ENCODE assay signal across 7 mouse cellular contexts in the genomic region with DNA sequence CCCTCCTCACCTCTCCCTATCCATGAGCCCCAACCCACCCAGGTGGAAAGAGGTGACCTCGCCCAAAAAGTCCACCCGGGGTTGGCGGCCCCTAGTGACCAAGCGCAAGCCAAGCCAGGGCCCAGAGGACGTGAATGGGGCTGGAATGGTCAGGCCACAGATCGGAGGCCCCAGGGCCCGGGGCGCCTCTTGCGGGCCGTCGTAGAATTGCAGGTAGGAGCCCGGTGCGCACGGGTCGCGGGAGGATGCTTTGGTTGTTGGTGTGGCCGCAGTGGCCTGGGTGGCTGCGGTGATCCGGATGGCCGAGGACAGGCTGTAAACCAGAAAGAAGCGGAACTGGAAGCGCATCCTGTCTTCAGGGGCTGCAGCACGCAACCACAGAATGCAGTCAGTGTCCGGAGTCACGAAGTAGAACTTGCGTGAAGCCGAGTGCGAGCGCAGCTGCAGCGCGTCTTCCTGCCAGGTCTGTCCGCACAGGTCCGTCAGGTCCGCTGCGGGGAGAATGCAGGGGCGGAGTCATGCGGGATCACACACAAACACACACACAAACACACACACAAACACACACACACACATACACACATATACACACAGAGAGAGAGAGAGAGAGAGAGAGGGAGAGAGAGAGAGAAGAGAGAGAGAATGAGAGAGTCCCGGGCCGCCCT. TPM values are rescaled to one million over a fixed set of nuclear protein-coding genes. Genes with fewer than 3 reads are reported as not detected.
DNase-seq lines count a peak whose midpoint lies in the region; ATAC-seq and TF ChIP-seq lines count a peak whose summit lies in the region.

No protein-coding gene starts in this region.

- H3K4me1 ChIP-seq in cortical plate, adult 2 months (ENCODE audit: control insufficient read depth, insufficient read depth, low read length), result no peaks in the 10 kb centered on the region; the same call in 1 of the 2 replicates
- H3K4me1 ChIP-seq in hindbrain, embryonic 16.5 days (ENCODE audit: control insufficient read depth, insufficient read depth, low read depth, low read length), result peaks cover 6% of the 10 kb centered on the region; the same call in 1 of the 2 replicates
- H3K4me1 ChIP-seq in limb, embryonic 12.5 days (replicated peaks), result no peaks in the 10 kb centered on the region
- H3K4me1 ChIP-seq in midbrain, embryonic 10.5 days, result peaks cover 18% of the 10 kb centered on the region
- H3K4me1 ChIP-seq in small intestine, adult 2 months (ENCODE audit: control insufficient read depth, insufficient read depth, insufficient read length, low read length), result peaks cover 5% of the 10 kb centered on the region; the same call in 1 of the 2 replicates

- 3% methylated on average over 39 of the region's 39 CpGs for WGBS in hindbrain, embryonic 16.5 days
- 3% methylated on average over 39 of the region's 39 CpGs for WGBS in limb, embryonic 12.5 days
- 4% methylated on average over 39 of the region's 39 CpGs for WGBS in midbrain, embryonic 10.5 days
- 4% methylated on average over 39 of the region's 39 CpGs for WGBS in small intestine, adult 2 months

- peak overlapping the region; percentile 59 for H3K4me2 ChIP-seq in hindbrain, embryonic 16.5 days (ENCODE audit: low read length)
- peak overlapping the region; percentile 64 for H3K4me2 ChIP-seq in limb, embryonic 12.5 days

- H3K9ac ChIP-seq in hindbrain, embryonic 16.5 days (ENCODE audit: low read depth, low read length), result peak overlapping the region; percentile 45
- peak overlapping the region; percentile 55 for H3K9ac ChIP-seq in limb, embryonic 12.5 days (replicated peaks)

- TF ChIP-seq CTCF in cortical plate, adult 2 months (IDR thresholded peaks at IDR 0.05; ENCODE audit: extremely low read depth, insufficient read depth, low read length), result peak; percentile 41
- peak; percentile 73 for TF ChIP-seq CTCF in small intestine, adult 2 months (IDR thresholded peaks at IDR 0.05; ENCODE audit: extremely low read depth, insufficient read length, insufficient replicate concordance, low read depth, low read length)

- H3K9me3 ChIP-seq in hindbrain, embryonic 16.5 days (ENCODE audit: control insufficient read depth, low read length), result no peaks in the 10 kb centered on the region
- H3K9me3 ChIP-seq in limb, embryonic 12.5 days, result no peaks in the 10 kb centered on the region
- no peaks in the 10 kb centered on the region for H3K9me3 ChIP-seq in midbrain, embryonic 10.5 days (replicated peaks)

- no peak for TF ChIP-seq POLR2A in cortical plate, adult 2 months (IDR thresholded peaks at IDR 0.05; ENCODE audit: extremely low read depth, insufficient read depth, low read length)
- TF ChIP-seq POLR2A in small intestine, adult 2 months (IDR thresholded peaks at IDR 0.05; ENCODE audit: low read depth, low read length), result no peak

- no peaks in the 10 kb centered on the region for H3K36me3 ChIP-seq in hindbrain, embryonic 16.5 days (ENCODE audit: control insufficient read depth, insufficient read depth, low read length)
- no peaks in the 10 kb centered on the region; the same call in 1 of the 2 replicates for H3K36me3 ChIP-seq in limb, embryonic 12.5 days
- H3K36me3 ChIP-seq in midbrain, embryonic 10.5 days, result no peaks in the 10 kb centered on the region
- no peaks in the 10 kb centered on the region for H3K36me3 ChIP-seq in small intestine, adult 2 months (ENCODE audit: control insufficient read depth, insufficient read depth, low read length)

- H3K4me3 ChIP-seq in cortical plate, adult 2 months (ENCODE audit: insufficient read depth, low read length), result peak overlapping the region; percentile 33
- H3K4me3 ChIP-seq in hindbrain, embryonic 16.5 days (ENCODE audit: low read length), result peak overlapping the region; percentile 35
- H3K4me3 ChIP-seq in limb, embryonic 12.5 days (replicated peaks), result peak overlapping the region; percentile 41
- H3K4me3 ChIP-seq in midbrain, embryonic 10.5 days, result peak overlapping the region; percentile 54
- H3K4me3 ChIP-seq in small intestine, adult 2 months (ENCODE audit: low read depth, low read length), result peak overlapping the region; percentile 52

- peaks cover 3% of the 10 kb centered on the region; the same call in 1 of the 2 replicates for H3K27me3 ChIP-seq in hindbrain, embryonic 16.5 days (replicated peaks; ENCODE audit: control insufficient read depth, insufficient read depth, low read length)
- H3K27me3 ChIP-seq in limb, embryonic 12.5 days, result peaks cover 34% of the 10 kb centered on the region
- peaks cover 39% of the 10 kb centered on the region for H3K27me3 ChIP-seq in midbrain, embryonic 10.5 days (ENCODE audit: low read depth, poor library complexity, severe bottlenecking)
- peaks cover 9% of the 10 kb centered on the region; the same call in 1 of the 2 replicates for H3K27me3 ChIP-seq in small intestine, adult 2 months (ENCODE audit: control insufficient read depth, insufficient read depth, low read length)

- 0 out of 2 replicates have a peak, but pooled peaks have one; percentile 40 for ATAC-seq in hindbrain, embryonic 16.5 days
- peak; percentile 49; the same call in 1 of the 2 replicates for ATAC-seq in limb, embryonic 12.5 days (ENCODE audit: insufficient number of reproducible peaks, insufficient read depth, low FRiP score, low TSS enrichment, low read depth)

- peak; percentile 66 for DNase-seq in adrenal gland, postnatal 25 days
- DNase-seq in gastrocnemius, postnatal 25 days, result peak; percentile 39
- DNase-seq in midbrain, embryonic 10.5 days (ENCODE audit: low spot score), result peak; percentile 82

- H3K27ac ChIP-seq in cortical plate, adult 2 months (ENCODE audit: insufficient read depth, low read length), result no peak overlapping the region
- H3K27ac ChIP-seq in hindbrain, embryonic 16.5 days (ENCODE audit: low read depth, low read length), result no peak overlapping the region
- H3K27ac ChIP-seq in limb, embryonic 12.5 days, result no peak overlapping the region
- no peak overlapping the region for H3K27ac ChIP-seq in midbrain, embryonic 10.5 days (replicated peaks)
- no peak overlapping the region for H3K27ac ChIP-seq in small intestine, adult 2 months (ENCODE audit: insufficient read depth, low read depth, low read length)

RNA-seq across cellular contexts. Expression of gene Ldlrad2, which starts 3.9 kb away (rescaled TPM):
- total RNA-seq in adrenal gland, postnatal 25 days (2021), result not detected in 2 replicates
- polyA plus RNA-seq in cortical plate, adult 2 months (2012; rRNA removed), result not detected in 2 replicates
- total RNA-seq in gastrocnemius, postnatal 25 days (2021), result not detected
- polyA plus RNA-seq in hindbrain, embryonic 16.5 days (2015; fragmentation: Nextera tagmentation; extraction: Ambion mirVana), result 0.57 and 0.99 TPM in 2 replicates
- polyA plus RNA-seq in limb, embryonic 12.5 days (2016; fragmentation: Nextera tagmentation; extraction: Ambion mirVana), result not detected in 2 replicates
- polyA plus RNA-seq in midbrain, embryonic 10.5 days (2016; fragmentation: Nextera tagmentation; extraction: Ambion mirVana), result not detected in 2 replicates
- polyA plus RNA-seq in small intestine, adult 2 months (2012; rRNA removed), result not detected in 2 replicates

RNA-seq across cellular contexts. Expression of gene Usp48, which starts 15.2 kb away (rescaled TPM):
- total RNA-seq in adrenal gland, postnatal 25 days (2021), result 130 and 144 TPM in 2 replicates
- polyA plus RNA-seq in cortical plate, adult 2 months (2012; rRNA removed), result 147 and 157 TPM in 2 replicates
- total RNA-seq in gastrocnemius, postnatal 25 days (2021), result 10 to 100 TPM; 23.8 to 27.4 TPM
- 55.7 and 60.7 TPM in 2 replicates for polyA plus RNA-seq in hindbrain, embryonic 16.5 days (2015; fragmentation: Nextera tagmentation; extraction: Ambion mirVana)
- 90.7 and 100 TPM in 2 replicates for polyA plus RNA-seq in limb, embryonic 12.5 days (2016; fragmentation: Nextera tagmentation; extraction: Ambion mirVana)
- polyA plus RNA-seq in midbrain, embryonic 10.5 days (2016; fragmentation: Nextera tagmentation; extraction: Ambion mirVana), result 72.4 and 72.9 TPM in 2 replicates
- 14.9 and 26.7 TPM in 2 replicates for polyA plus RNA-seq in small intestine, adult 2 months (2012; rRNA removed)
